Mouse (Mus musculus) layer of hippocampus, adult 2 months (tissue): ENCODE measurements around the gene Dot1l. TPM values are rescaled to one million over a fixed set of nuclear protein-coding genes. Genes with fewer than 3 reads are reported as not detected.

ENCODE experiments used
- DNase-seq, 2 experiments: peaks; one replicate each; pipeline ENCODE4 v3.0.0; 2022; ENCODE audit warnings: low spot score in 2 of 2
- H3K27ac ChIP-seq: fragments of 200-600 bp; 2 replicates; pipeline ENCODE4 v1.8.1; 2022
- H3K4me3 ChIP-seq: fragments of 200-600 bp; 2 replicates; pipeline ENCODE4 v1.8.1; 2022; ENCODE audit warnings: mild to moderate bottlenecking
- CTCF ChIP-seq: fragments of 200-600 bp; conservative IDR thresholded peaks from 2 replicates; pipeline ENCODE4 v1.8.1; 2022; ENCODE audit warnings: antibody characterized with exemption, mild to moderate bottlenecking, moderate library complexity
- total RNA-seq, 2 experiments: library from RNA; stranded (reverse); gene quantifications; 2 replicates each; pipeline ENCODE4 v1.2.3; 2021

Gene Dot1l
- total RNA-seq, 2 experiments from 2014 or later, result 52.0 to 63.6 TPM

DNA sequence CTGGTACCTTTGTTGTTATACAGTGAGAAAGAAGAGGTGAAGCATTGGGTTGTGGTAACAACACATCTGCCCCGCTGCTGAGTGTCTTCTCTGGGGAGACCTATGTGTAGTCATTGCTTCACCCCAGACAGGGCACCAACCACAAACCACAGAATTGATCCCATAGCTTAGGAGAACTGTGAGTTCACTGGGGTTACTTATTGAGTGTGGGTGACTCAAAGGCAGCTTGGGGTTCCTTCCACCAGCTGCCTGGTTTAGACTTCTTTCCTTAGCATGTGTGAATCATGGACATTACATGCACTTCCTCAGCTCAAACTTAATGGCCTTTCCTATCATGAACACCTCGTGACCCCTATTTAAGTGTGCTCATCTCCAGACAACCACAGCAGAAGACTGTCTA, 8.5 kb downstream of the Dot1l start:
- no peak overlapping the region for H3K4me3 ChIP-seq
- DNase-seq, result no peak
- no peak overlapping the region for H3K27ac ChIP-seq
- no peak for TF ChIP-seq CTCF

DNA sequence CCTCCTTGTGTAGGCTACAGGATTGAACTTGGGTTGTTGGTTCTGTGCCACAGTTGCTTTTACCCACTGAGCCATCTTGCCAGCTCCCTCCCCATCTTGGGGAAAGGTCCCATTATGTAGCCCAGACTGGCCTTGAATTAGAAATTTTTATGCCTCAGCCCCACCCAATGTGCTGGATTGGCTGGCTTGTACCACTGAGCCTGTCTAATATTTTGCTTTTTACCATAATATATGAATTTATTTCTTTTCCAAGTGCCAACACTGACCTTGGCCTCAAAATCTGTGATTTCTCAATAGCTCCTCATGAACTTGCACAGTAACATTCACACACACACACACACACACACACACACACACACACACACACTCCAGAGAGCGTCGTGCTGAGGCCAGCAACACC, 10.7 kb downstream of the Dot1l start:
- TF ChIP-seq CTCF, result no peak
- no peak overlapping the region; the same call in 1 of the 2 replicates for H3K27ac ChIP-seq

DNA sequence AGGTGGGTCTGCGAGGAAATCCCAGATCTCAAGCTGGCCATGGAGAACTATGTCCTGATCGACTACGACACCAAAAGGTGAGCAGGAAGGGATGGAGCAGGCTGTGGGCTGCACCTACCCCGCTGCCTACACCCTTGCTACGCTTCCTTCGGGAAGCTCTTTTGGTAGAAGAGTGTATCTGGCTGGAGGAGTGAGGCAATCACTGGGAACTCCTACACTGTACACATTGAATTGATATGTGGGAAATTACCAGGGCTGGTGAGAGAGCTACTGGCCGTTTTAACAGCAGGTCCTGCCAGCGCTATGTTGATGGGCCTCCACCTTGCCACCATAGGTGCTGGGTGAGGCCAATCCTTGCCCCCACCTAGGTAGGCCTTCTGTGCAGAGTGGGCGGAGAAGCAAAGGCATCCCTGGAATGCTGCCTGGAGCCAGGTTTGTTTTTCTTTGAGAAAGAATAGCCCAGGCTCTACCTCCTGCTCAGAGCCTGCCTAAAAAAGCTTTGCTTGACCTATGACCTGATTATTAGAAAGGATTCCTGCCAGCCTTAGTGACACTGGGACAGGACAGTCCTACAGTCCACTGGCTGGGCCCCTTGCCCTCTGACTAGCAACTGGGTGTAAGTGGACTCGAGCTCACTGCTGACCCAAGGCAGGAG, 11.3 kb downstream of the Dot1l start:
- no peak for TF ChIP-seq CTCF
- peak overlapping the region; percentile 24 for H3K27ac ChIP-seq
- H3K4me3 ChIP-seq, result no peak overlapping the region
- DNase-seq, result no peak

More for the DNA sequence above, 10.7 kb downstream of the Dot1l start:
- H3K4me3 ChIP-seq, result no peak overlapping the region
- DNase-seq, result no peak

DNA sequence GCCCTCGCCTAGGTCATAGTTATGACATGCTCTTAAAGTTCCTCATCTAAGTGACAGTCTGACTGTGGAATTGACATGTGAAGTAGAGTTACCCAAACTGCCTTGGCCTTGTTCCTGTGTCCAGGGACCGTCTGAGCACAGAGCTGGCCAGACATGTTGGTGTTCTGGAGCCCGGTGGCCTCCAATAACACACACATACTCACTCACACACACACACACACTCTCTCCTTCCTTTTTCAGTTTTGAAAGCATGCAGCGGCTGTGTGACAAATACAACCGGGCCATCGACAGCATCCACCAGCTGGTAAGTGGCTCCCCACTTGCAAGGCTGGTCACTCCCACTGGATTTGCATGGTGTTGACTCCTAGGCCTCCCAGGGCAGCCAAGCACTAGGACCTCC, 13.4 kb downstream of the Dot1l start:
- Histone ChIP-seq H3K4me3 (no peak overlapping the region), H3K27ac (no peak overlapping the region)
- TF ChIP-seq CTCF, result no peak
- DNase-seq, result no peak

DNA sequence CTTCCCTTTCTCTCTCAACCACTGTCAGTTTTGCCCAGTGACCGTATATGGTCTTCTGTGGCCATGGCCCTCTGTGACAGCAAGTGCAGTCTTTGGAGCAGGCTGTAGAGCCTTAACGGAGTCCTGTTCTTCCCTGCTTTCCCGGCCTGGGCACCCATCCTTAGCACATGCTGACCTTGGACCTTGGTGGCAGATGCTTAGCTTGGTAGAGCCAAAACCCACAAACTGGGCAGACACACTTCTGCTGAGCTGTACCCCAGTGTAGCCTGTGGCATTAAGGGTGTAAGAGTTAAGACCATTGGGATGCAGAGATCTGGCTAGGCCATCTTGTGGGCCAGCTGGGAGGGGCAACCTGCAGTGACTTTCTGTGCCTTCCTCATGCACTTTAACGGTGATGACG, 18.8 kb downstream of the Dot1l start:
- H3K27ac ChIP-seq, result peak overlapping the region; percentile 87

DNA sequence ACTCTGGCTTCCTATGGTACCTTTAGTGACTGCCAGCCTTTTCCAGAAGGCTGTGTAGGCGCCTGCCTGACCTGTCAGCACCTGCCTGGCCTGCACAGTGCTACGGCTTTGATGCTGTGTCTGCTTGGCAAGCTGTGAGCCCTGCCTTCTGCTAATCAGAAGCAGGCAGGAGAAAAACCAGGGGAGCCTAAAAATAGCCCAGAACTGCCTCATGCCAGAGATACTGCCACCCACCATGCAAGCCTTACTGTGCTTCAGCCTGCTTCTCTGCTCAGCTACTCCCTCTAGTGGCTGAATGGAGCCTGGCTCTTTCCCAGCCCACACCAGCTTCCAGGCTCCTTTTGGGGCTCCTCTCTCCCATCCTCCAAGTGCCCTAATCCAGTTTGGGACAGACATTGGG, 19.5 kb downstream of the Dot1l start:
- Histone ChIP-seq H3K27ac (peak overlapping the region; percentile 87), H3K4me3 (no peak overlapping the region)
- peak; percentile 99 for TF ChIP-seq CTCF
- peak; percentile 94 for DNase-seq

More for the DNA sequence above, 18.8 kb downstream of the Dot1l start:
- DNase-seq, result no peak
- H3K4me3 ChIP-seq, result no peak overlapping the region
- no peak for TF ChIP-seq CTCF

DNA sequence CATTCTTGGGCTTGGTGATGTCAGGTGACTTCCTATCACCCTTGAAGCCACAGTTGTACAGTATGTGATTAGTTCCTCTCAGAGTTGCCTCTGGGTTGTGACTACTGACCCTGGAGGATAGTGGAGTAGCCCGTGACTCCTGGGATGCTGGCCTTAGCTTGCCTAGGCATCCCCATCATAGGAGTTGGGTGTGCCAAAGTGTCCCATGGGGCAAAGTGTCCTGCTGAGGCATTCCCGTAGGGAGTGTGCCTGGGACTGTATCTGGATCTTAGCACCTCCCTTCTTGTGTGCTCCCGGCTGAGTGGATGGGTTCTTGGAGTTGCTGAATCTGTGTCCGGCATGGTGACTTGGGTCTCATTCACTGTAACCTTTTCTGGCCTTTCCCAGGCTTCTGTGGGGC, 20.0 kb downstream of the Dot1l start:
- no peak; the same call in 1 of the 2 replicates for TF ChIP-seq CTCF
- H3K27ac ChIP-seq, result peak overlapping the region; percentile 87
- H3K4me3 ChIP-seq, result no peak overlapping the region
- no peak for DNase-seq

DNA sequence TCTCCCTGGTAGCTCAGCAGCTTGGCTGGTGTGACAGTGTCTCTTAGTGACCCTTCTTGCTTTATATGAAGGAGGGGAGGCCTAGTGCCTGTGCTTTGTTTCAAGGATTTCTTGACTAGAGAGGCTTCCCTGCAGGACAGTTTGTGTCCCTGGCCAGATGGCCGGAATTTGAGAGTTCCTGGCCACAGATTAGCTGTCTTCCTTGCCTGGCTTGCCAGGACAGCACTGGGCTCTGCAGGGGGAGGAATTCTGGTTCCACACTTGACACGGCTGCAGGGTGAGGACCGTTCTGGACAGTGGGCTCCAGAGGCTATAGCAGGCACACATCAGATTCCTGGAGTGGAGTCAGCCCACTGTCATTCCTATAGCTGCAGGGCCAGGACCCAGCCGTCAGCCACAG, 20.7 kb downstream of the Dot1l start:
- DNase-seq, result no peak
- no peak for TF ChIP-seq CTCF
- no peak overlapping the region for H3K4me3 ChIP-seq
- H3K27ac ChIP-seq, result peak overlapping the region; percentile 87

DNA sequence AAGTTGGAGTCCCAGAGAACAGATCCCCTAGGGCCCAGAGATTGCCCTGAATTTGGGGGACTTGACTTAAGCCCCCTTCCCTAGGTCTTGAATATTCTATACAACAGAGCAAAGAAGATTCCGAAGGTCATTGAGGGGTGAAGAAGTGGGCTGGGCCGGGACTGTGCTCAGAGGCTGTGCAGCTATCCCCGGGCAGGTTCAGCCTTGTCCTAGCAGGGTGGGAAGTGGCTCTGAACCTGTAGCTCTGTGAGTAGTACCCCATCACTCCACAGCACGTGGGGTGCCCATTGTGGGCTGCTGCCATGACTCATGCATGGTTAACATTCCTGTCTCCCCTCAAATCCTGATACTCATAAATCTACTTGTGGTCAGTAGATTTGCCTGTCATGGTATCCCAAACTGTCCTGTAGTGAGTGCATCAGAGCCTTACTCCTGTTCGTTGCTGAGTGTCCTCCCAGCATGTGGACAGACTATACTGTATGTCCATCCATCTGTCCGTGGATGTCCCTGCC, 21.4 kb downstream of the Dot1l start:
- Histone ChIP-seq H3K27ac (peak overlapping the region; percentile 87; the same call in 1 of the 2 replicates), H3K4me3 (no peak overlapping the region)
- no peak for DNase-seq
- TF ChIP-seq CTCF, result no peak

DNA sequence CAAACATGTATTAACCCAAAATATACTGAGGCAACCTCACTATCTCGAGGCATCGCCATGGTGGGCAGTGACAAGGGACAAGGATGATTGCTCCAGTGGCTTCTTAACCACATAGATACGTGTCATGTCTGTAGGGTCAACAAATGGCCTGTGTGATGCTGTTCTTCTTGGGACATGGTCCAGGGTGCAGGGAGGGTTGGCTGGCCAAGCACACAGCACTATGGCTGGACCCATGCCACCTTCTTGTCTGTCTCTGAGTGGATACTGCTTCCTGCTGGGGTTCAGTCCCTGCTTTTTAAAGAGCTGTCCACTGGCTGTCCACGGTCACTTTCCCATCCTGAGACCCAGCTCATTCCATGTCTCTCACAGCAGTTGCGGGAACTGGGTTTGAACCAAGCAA, 22.1 kb downstream of the Dot1l start:
- Histone ChIP-seq H3K27ac (no peak overlapping the region), H3K4me3 (no peak overlapping the region)
- no peak for TF ChIP-seq CTCF
- no peak for DNase-seq

DNA sequence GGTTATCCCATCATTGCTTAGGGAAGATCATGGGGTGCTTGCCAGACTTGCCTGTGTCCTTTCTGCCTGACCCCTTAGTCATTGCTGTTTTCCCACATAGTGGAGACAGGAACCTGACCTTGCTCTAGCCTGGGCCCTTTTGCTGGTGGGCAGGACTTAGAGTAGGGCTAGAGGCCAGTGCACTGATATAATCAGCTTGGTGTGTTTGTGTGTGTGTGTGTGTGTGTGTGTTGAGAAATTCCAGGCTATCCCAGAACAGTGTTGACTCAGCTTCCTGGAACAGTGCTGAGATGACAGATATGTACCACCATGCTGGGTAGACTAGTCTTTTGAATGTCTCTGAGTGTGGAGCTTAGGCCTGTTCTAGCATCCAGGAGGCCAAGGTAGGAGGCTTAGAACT, 24.6 kb downstream of the Dot1l start:
- H3K4me3 ChIP-seq, result no peak overlapping the region
- no peak for DNase-seq
- no peak overlapping the region for H3K27ac ChIP-seq
- TF ChIP-seq CTCF, result no peak

DNA sequence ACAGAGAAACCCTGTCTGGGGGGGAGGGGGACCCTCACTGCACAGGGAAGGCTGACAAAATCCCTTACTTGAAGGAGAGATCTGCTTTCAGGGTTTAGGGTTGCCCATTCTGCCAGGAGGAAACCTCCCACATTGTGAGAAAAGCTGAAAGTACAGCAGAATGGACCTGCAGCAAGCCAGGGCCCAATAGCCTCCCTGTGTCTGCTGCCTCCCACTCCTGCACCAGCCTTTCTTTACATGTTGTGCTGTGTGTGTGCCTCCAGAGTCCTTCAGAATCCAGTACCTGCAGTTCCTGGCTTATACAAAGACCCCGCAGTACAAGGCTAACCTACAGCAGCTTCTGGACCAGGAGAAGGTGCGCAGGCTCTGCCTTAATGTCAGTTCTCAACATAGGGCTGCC, 29.3 kb downstream of the Dot1l start:
- Histone ChIP-seq H3K4me3 (no peak overlapping the region), H3K27ac (peak overlapping the region; percentile 78)
- DNase-seq, result no peak
- no peak for TF ChIP-seq CTCF

DNA sequence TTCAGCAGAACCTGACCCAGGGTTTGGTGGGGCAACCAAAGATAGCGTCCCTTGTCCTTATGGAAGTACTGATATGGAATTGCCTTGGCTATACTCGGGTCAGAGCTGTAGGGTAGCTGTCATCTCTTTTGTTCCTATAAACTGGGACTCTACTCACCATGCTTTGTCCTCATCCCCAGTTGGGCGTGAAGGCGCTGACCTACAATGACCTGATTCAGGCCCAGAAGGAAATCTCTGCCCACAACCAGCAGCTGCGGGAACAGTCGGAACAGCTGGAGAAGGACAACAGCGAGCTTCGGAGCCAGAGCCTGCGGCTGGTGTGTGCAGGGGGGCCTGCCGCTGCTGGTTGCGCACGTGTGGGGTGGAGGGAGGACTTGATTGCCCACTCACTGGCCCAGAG, 29.9 kb downstream of the Dot1l start:
- Histone ChIP-seq H3K27ac (peak overlapping the region; percentile 78; the same call in 1 of the 2 replicates), H3K4me3 (no peak overlapping the region)
- TF ChIP-seq CTCF, result no peak
- DNase-seq, result no peak

DNA sequence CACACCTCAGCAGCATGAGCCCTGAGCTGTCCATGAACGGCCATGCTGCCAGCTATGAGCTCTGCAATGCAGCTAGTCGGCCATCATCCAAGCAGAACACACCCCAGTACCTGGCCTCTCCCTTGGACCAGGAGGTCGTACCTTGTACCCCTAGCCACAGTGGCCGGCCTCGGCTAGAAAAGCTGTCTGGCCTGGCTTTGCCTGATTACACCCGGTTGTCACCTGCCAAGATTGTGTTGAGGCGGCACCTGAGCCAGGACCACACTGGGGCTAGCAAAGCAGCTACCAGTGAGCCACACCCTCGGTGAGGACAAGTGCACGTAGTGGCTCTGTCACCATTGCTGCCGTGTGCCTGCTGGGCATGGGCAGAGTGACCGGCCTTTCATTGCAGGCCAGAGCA, 31.0 kb downstream of the Dot1l start:
- H3K27ac ChIP-seq, result no peak overlapping the region
- no peak for TF ChIP-seq CTCF

More for the DNA sequence above, 31.0 kb downstream of the Dot1l start:
- DNase-seq, result no peak
- H3K4me3 ChIP-seq, result no peak overlapping the region
